Mouse (Mus musculus) midbrain, embryonic 11.5 days (tissue): ENCODE results near the gene Nmrk2. TPM values are rescaled to one million over a fixed set of nuclear protein-coding genes. Genes with fewer than 3 reads are reported as not detected.

Source experiments
- ATAC-seq: fragments of 200-750 bp; cut with Nextera tagmentation; 2 replicates; pipeline ENCODE4 v1.8.0; 2017; ENCODE audit warnings: moderate TSS enrichment, moderate library complexity; ENCODE audit not compliant: low FRiP score
- DNase-seq: peaks from one replicate; pipeline ENCODE4 v3.0.0; 2015; ENCODE audit warnings: low spot score; ENCODE audit errors: missing footprints
- H3K27ac ChIP-seq: fragments of 300-500 bp; sonication (generic); 2 replicates; pipeline ENCODE4 v1.5.1; 2014; ENCODE audit warnings: low read depth, low read length
- H3K27me3 ChIP-seq: fragments of 300-500 bp; sonication (generic); 2 replicates; pipeline ENCODE4 v1.6.1; 2014; ENCODE audit warnings: mild to moderate bottlenecking, low read length, moderate library complexity, mixed read lengths; ENCODE audit not compliant: control insufficient read depth, insufficient read depth
- H3K36me3 ChIP-seq: fragments of 300-500 bp; sonication (generic); 2 replicates; pipeline ENCODE4 v1.6.1; 2014; ENCODE audit warnings: mild to moderate bottlenecking, low read length, moderate library complexity, mixed read lengths; ENCODE audit not compliant: control insufficient read depth, insufficient read depth
- H3K4me1 ChIP-seq: fragments of 300-500 bp; sonication (generic); 2 replicates; pipeline ENCODE4 v1.6.1; 2014; ENCODE audit warnings: low read length; ENCODE audit not compliant: control insufficient read depth, insufficient read depth
- H3K4me2 ChIP-seq: fragments of 300-500 bp; sonication (generic); 2 replicates; pipeline ENCODE4 v1.6.1; 2014; ENCODE audit warnings: mild to moderate bottlenecking, moderate library complexity
- H3K4me3 ChIP-seq: fragments of 300-500 bp; sonication (generic); 2 replicates; pipeline ENCODE4 v1.5.1; 2014; ENCODE audit warnings: low read depth, low read length
- H3K9ac ChIP-seq: fragments of 300-500 bp; sonication (generic); 2 replicates; pipeline ENCODE4 v1.6.1; 2014; ENCODE audit warnings: low read length
- H3K9me3 ChIP-seq: fragments of 300-500 bp; sonication (generic); 2 replicates; pipeline ENCODE4 v1.6.1; 2016; ENCODE audit warnings: low read length; ENCODE audit not compliant: control insufficient read depth
- WGBS: fragments of 180-500 bp; shearing (Covaris S2); extraction: QIAGEN DNeasy Blood & Tissue Kit; methylation state at CpG from one replicate; pipeline ENCODE4 v1.1.7; 2014; 5-methylcytosine and 5-hydroxymethylcytosine counted together
- polyA plus RNA-seq: library from polyadenylated mRNA; unstranded; fragments of >200 nt; fragmentation: Nextera tagmentation; extraction: Ambion mirVana; gene quantifications from 2 replicates; pipeline ENCODE4 v1.2.1, GENCODE M21; 2014

The Nmrk2 gene
- polyA plus RNA-seq, 1 experiment from 2014 or later = not detected

GRCm38 (mm10) chr10:81167200-81168086 is 34.4 kb downstream of the Nmrk2 start, which contains the start of gene Pias4:
Gene Pias4 (minus strand): TSS chr10:81167923.
- peaks cover 3% of the 10 kb centered on the region for H3K36me3 ChIP-seq
- peak; percentile 99 for DNase-seq
- peak; percentile 94 for ATAC-seq
- H3K4me3 ChIP-seq = peak within 1 kb of the TSS; percentile 96
- H3K27me3 ChIP-seq = no peaks in the 10 kb centered on the region
- under 1% methylated on average over 59 of the region's 64 CpGs for WGBS
- H3K4me2 ChIP-seq = peak within 1 kb of the TSS; percentile 95
- no peaks in the 10 kb centered on the region for H3K9me3 ChIP-seq
- H3K4me1 ChIP-seq = peaks cover 14% of the 10 kb centered on the region
- peak within 1 kb of the TSS; percentile 57; the same call in 1 of the 2 replicates for H3K27ac ChIP-seq
- H3K9ac ChIP-seq = peak within 1 kb of the TSS; percentile 88

- peaks cover 14% of the 10 kb centered on the region for H3K4me1 ChIP-seq
- no peak overlapping the region for H3K4me2 ChIP-seq
- DNase-seq (no peak), ATAC-seq (no peak)
- no peak overlapping the region for H3K9ac ChIP-seq
- no peak overlapping the region for H3K27ac ChIP-seq
- H3K4me3 ChIP-seq = no peak overlapping the region
- peaks cover 13% of the 10 kb centered on the region for H3K36me3 ChIP-seq
- no peaks in the 10 kb centered on the region for H3K27me3 ChIP-seq
- WGBS = 89% methylated on average over 8 of the region's 8 CpGs
- no peaks in the 10 kb centered on the region for H3K9me3 ChIP-seq
Observed at GRCm38 (mm10) chr10:81165118-81165517, 36.7 kb downstream of the Nmrk2 start.

GRCm38 (mm10) chr10:81162318-81162652 is 39.6 kb downstream of the Nmrk2 start:
- peak; percentile 10; the same call in 1 of the 2 replicates for ATAC-seq

GRCm38 (mm10) chr10:81161602-81162317 is 40.1 kb downstream of the Nmrk2 start:
- Histone ChIP-seq H3K27ac (no peak overlapping the region), H3K9ac (no peak overlapping the region)

More at GRCm38 (mm10) chr10:81162318-81162652, 39.6 kb downstream of the Nmrk2 start:
- no peak overlapping the region for H3K27ac ChIP-seq
- no peaks in the 10 kb centered on the region for H3K27me3 ChIP-seq
- WGBS = 62% methylated on average over 2 of the region's 2 CpGs
- no peak overlapping the region for H3K4me2 ChIP-seq
- H3K9me3 ChIP-seq = no peaks in the 10 kb centered on the region
- peak; percentile 80 for DNase-seq
- peaks cover 9% of the 10 kb centered on the region for H3K4me1 ChIP-seq
- H3K4me3 ChIP-seq = no peak overlapping the region
- H3K9ac ChIP-seq = no peak overlapping the region
- peaks cover 20% of the 10 kb centered on the region for H3K36me3 ChIP-seq

GRCm38 (mm10) chr10:81154736-81155135 is 47.1 kb downstream of the Nmrk2 start:
- no peak overlapping the region for H3K27ac ChIP-seq
- 89% methylated on average over 6 of the region's 6 CpGs for WGBS
- peaks cover 31% of the 10 kb centered on the region for H3K36me3 ChIP-seq

More at GRCm38 (mm10) chr10:81161602-81162317, 40.1 kb downstream of the Nmrk2 start:
- ATAC-seq (no peak), DNase-seq (no peak)
- Histone ChIP-seq H3K9me3 (no peaks in the 10 kb centered on the region), H3K36me3 (peaks cover 25% of the 10 kb centered on the region), H3K27me3 (no peaks in the 10 kb centered on the region), H3K4me2 (no peak overlapping the region), H3K4me3 (no peak overlapping the region), H3K4me1 (peaks cover 5% of the 10 kb centered on the region)
- WGBS = 91% methylated on average over 8 of the region's 8 CpGs

GRCm38 (mm10) chr10:81154313-81154712 is 47.5 kb downstream of the Nmrk2 start:
- Histone ChIP-seq H3K36me3 (peaks cover 33% of the 10 kb centered on the region), H3K9ac (no peak overlapping the region), H3K4me2 (no peak overlapping the region), H3K4me1 (no peaks in the 10 kb centered on the region), H3K9me3 (no peaks in the 10 kb centered on the region), H3K4me3 (no peak overlapping the region), H3K27ac (no peak overlapping the region), H3K27me3 (no peaks in the 10 kb centered on the region)
- ATAC-seq (no peak), DNase-seq (peak; percentile 76)
- 91% methylated on average over 12 of the region's 12 CpGs for WGBS

More at GRCm38 (mm10) chr10:81154736-81155135, 47.1 kb downstream of the Nmrk2 start:
- Histone ChIP-seq H3K4me1 (no peaks in the 10 kb centered on the region), H3K9ac (no peak overlapping the region), H3K4me2 (no peak overlapping the region), H3K9me3 (no peaks in the 10 kb centered on the region), H3K27me3 (no peaks in the 10 kb centered on the region), H3K4me3 (no peak overlapping the region)
- ATAC-seq (no peak), DNase-seq (no peak)

GRCm38 (mm10) chr10:81152609-81153008 is 49.2 kb downstream of the Nmrk2 start:
- Histone ChIP-seq H3K9ac (no peak overlapping the region), H3K36me3 (peaks cover 44% of the 10 kb centered on the region), H3K27me3 (no peaks in the 10 kb centered on the region), H3K4me1 (no peaks in the 10 kb centered on the region), H3K27ac (no peak overlapping the region), H3K4me3 (no peak overlapping the region), H3K9me3 (no peaks in the 10 kb centered on the region), H3K4me2 (no peak overlapping the region)
- DNase-seq = peak; percentile 84
- ATAC-seq = no peak
- WGBS = 84% methylated on average over 12 of the region's 12 CpGs

GRCm38 (mm10) chr10:81151261-81151660 is 50.6 kb downstream of the Nmrk2 start:
- Histone ChIP-seq H3K9me3 (no peaks in the 10 kb centered on the region), H3K4me1 (no peaks in the 10 kb centered on the region), H3K27me3 (no peaks in the 10 kb centered on the region), H3K27ac (no peak overlapping the region), H3K4me3 (no peak overlapping the region), H3K36me3 (peaks cover 36% of the 10 kb centered on the region), H3K9ac (no peak overlapping the region), H3K4me2 (no peak overlapping the region)
- DNase-seq = peak; percentile 84
- no peak for ATAC-seq
- WGBS = 78% methylated on average over 6 of the region's 6 CpGs
